Mouse (Mus musculus) adrenal gland, adult (tissue): ENCODE measurements at regions not wholly inside any gene's neighbourhood (a gene's known extent, or its start where the extent isn't known, plus 50 kb on each side); places are given as distances from the start of the nearest gene placed in this dataset.
"Not testable (repeated sequence)": the region's sequence is repeated elsewhere in the genome, so short reads cannot be mapped to it uniquely, and the experiment has no call there.

Source experiments
- DNase-seq, 2 experiments: peaks; one replicate each; pipeline ENCODE4 v3.0.0; 2022 to 2023; ENCODE audit warnings: low spot score in 1 of 2; ENCODE audit not compliant: inconsistent age in 2 of 2

GRCm38 (mm10) chrX:70606349-70606748 lies 129.4 kb upstream of the Tmem185a start:
- DNase-seq: no peak

DNA sequence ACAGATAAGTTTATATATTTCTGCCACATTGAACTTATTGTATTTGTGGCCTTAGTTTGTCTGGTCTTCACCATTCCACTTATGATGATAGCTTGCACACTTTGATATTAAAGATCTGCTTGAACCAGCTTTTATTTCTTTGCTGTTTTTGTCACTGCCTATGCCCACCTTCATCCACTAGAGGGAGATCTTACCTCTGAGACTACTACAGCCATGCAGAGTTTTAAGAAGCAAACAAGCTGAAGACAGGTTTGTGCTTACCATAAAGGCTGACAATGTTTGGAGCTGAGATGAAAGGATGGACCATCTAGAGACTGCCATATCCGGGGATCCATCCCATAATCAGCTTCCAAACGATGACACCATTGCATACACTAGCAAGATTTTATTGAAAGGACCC lies 105.4 kb upstream of the Tmem185a start:
- peak; percentile 14 to 68 for DNase-seq

DNA sequence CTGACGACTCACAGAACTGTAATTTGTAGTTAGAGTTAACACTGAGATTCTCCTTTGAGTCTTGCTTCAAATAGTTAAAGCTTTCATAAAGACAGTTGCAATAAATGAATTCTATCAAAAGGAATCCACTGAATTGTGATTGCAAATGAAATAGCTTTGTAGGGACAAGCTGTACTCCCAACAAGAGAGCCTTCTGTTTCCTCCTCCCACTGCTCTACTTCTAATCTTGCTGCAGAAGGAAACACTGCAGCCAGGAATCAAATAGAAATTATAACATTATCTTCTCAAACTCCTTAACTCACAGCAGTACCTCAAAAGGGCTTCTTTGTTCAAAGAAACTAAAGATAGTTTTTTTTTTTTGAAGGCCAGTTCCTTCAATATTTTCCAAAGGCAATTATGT lies 103.2 kb upstream of the Tmem185a start:
- no peak for DNase-seq

- not testable (repeated sequence) for DNase-seq
Observed at GRCm38 (mm10) chrX:70574243-70574642, 97.3 kb upstream of the Tmem185a start.

GRCm38 (mm10) chrX:70570586-70570985 lies 93.6 kb upstream of the Tmem185a start:
- DNase-seq: not testable (repeated sequence)

- not testable (repeated sequence) for DNase-seq
Observed at GRCm38 (mm10) chrX:70569339-70569979, 92.5 kb upstream of the Tmem185a start.
